Mouse (Mus musculus) forebrain, postnatal 0 days (tissue): ENCODE measurements at regions not wholly inside any gene's neighbourhood (a gene's known extent, or its start where the extent isn't known, plus 50 kb on each side); places are given as distances from the start of the nearest gene placed in this dataset.

Experiments used
- ATAC-seq: fragments of 200-750 bp; cut with Nextera tagmentation; 2 replicates; pipeline ENCODE4 v1.8.0; 2017; ENCODE audit warnings: mild to moderate bottlenecking, moderate library complexity
- DNase-seq: peaks from one replicate; pipeline ENCODE4 v3.0.0-alpha.2; 2015
- H3K27ac ChIP-seq: fragments of 300-500 bp; sonication (generic); 2 replicates; pipeline ENCODE4 v1.5.1; 2014; ENCODE audit warnings: low read depth, mild to moderate bottlenecking, antibody characterized with exemption, low read length, moderate library complexity, mixed read lengths
- H3K27me3 ChIP-seq: fragments of 300-500 bp; sonication (generic); 2 replicates; pipeline ENCODE4 v1.6.1; 2014; ENCODE audit warnings: mild to moderate bottlenecking, low read length, mixed read lengths; ENCODE audit not compliant: insufficient read depth
- H3K36me3 ChIP-seq: fragments of 300-500 bp; sonication (generic); 2 replicates; pipeline ENCODE4 v1.6.1; 2014; ENCODE audit warnings: mild to moderate bottlenecking, moderate library complexity; ENCODE audit not compliant: insufficient read depth
- H3K4me1 ChIP-seq: fragments of 300-500 bp; sonication (generic); 2 replicates; pipeline ENCODE4 v1.6.1; 2014; ENCODE audit warnings: antibody characterized with exemption; ENCODE audit not compliant: insufficient read depth
- H3K4me2 ChIP-seq: fragments of 300-500 bp; sonication (generic); 2 replicates; pipeline ENCODE4 v1.6.1; 2014; ENCODE audit warnings: low read depth, mild to moderate bottlenecking, moderate library complexity
- H3K4me3 ChIP-seq: fragments of 300-500 bp; sonication (generic); 2 replicates; pipeline ENCODE4 v1.5.1; 2014; ENCODE audit warnings: low read depth, low read length, mixed read lengths
- H3K9ac ChIP-seq: fragments of 300-500 bp; sonication (generic); 2 replicates; pipeline ENCODE4 v1.6.1; 2014; ENCODE audit warnings: mild to moderate bottlenecking
- H3K9me3 ChIP-seq: fragments of 300-500 bp; sonication (generic); 2 replicates; pipeline ENCODE4 v1.6.1; 2016; ENCODE audit warnings: low read length
- CTCF ChIP-seq: sonication (generic); IDR thresholded peaks from 2 replicates; pipeline ENCODE4 v1.5.1; 2016; ENCODE audit warnings: antibody characterized with exemption, control low read depth, low read depth
- WGBS: fragments of 180-500 bp; shearing (Covaris S2); extraction: QIAGEN DNeasy Blood & Tissue Kit; methylation state at CpG from one replicate; pipeline ENCODE4 v1.1.7; 2014; 5-methylcytosine and 5-hydroxymethylcytosine counted together

DNA sequence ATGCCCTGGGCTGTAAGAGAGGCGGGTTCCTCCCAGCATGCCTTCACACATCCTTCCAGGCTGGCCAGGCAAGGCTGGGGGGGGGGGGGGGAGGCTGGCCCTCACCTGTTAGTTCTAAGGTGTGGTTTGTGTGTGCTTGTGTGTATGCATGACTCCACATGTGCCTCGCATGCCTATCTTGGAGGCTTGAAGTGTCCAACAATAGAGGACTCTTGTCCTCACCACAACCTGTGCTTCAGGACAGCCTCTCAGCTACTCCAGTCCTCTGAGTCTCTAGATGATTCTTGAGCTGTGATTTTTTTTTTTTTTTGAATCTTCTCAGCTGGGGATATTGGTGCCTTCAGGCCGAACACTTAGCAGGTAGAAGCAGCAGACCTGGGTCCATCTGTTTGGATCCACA is 50.2 kb upstream of the Lrpap1 start:
- Histone ChIP-seq H3K27ac (no peak overlapping the region), H3K4me1 (no peaks in the 10 kb centered on the region), H3K9ac (no peak overlapping the region), H3K4me3 (no peak overlapping the region), H3K4me2 (no peak overlapping the region), H3K36me3 (no peaks in the 10 kb centered on the region), H3K27me3 (no peaks in the 10 kb centered on the region), H3K9me3 (no peaks in the 10 kb centered on the region)
- TF ChIP-seq CTCF, result no peak
- 69% methylated on average over 3 of the region's 3 CpGs for WGBS
- ATAC-seq, result no peak
- DNase-seq, result no peak
